Mouse (Mus musculus): ENCODE measurements at regions not wholly inside any gene's neighbourhood (a gene's known extent, or its start where the extent isn't known, plus 50 kb on each side); places are given as distances from the start of the nearest gene placed in this dataset.

- TF ChIP-seq POLR2A (IDR thresholded peaks at IDR 0.05; ENCODE audit: insufficient read depth, low read length) (no peak), CTCF (IDR thresholded peaks at IDR 0.05; ENCODE audit: low read depth, low read length) (no peak), EP300 (IDR thresholded peaks at IDR 0.05; ENCODE audit: insufficient read depth, low read depth, low read length) (no peak)
These were observed 486.7 kb downstream of the Epha4 start for GRCm38 (mm10) chr1:77028216-77028615.
